Mouse (Mus musculus) intestine, embryonic 14.5 days (tissue): Measurements from ENCODE around the gene Coa3. TPM values are rescaled to one million over a fixed set of nuclear protein-coding genes. Genes with fewer than 3 reads are reported as not detected.

ENCODE experiments used
- ATAC-seq: fragments of 200-750 bp; cut with Nextera tagmentation; replicated peaks from 2 replicates; pipeline ENCODE4 v1.8.0; 2017; ENCODE audit warnings: low read depth, moderate number of reproducible peaks, moderate TSS enrichment, moderate library complexity; ENCODE audit not compliant: low FRiP score, low TSS enrichment
- DNase-seq: peaks from one replicate; pipeline ENCODE4 v3.0.0-alpha.2; 2018; ENCODE audit warnings: low spot score
- H3K27ac ChIP-seq: fragments of 300-500 bp; sonication (generic); 2 replicates; pipeline ENCODE4 v1.5.1; 2014; ENCODE audit warnings: low read depth, mild to moderate bottlenecking, control low read depth
- H3K27me3 ChIP-seq: fragments of 300-500 bp; sonication (generic); replicated peaks from 2 replicates; pipeline ENCODE4 v1.6.1; 2014; ENCODE audit warnings: low read length, control low read depth; ENCODE audit not compliant: control insufficient read depth, insufficient read depth
- H3K36me3 ChIP-seq: fragments of 300-500 bp; sonication (generic); 2 replicates; pipeline ENCODE4 v1.6.1; 2014; ENCODE audit warnings: low read length, control low read depth; ENCODE audit not compliant: control insufficient read depth, insufficient read depth
- H3K4me1 ChIP-seq: fragments of 300-500 bp; sonication (generic); replicated peaks from 2 replicates; pipeline ENCODE4 v1.6.1; 2014; ENCODE audit warnings: low read length, control low read depth, mixed read lengths; ENCODE audit not compliant: control insufficient read depth, insufficient read depth
- H3K4me2 ChIP-seq: fragments of 300-500 bp; sonication (generic); 2 replicates; pipeline ENCODE4 v1.6.1; 2014; ENCODE audit warnings: low read length
- H3K4me3 ChIP-seq: fragments of 300-500 bp; sonication (generic); 2 replicates; pipeline ENCODE4 v1.5.1; 2014; ENCODE audit warnings: low read depth, low read length, control low read depth, mixed read lengths
- H3K9ac ChIP-seq: fragments of 300-500 bp; sonication (generic); 2 replicates; pipeline ENCODE4 v1.6.1; 2014; ENCODE audit warnings: mild to moderate bottlenecking, low read length
- H3K9me3 ChIP-seq: fragments of 300-500 bp; sonication (generic); 2 replicates; pipeline ENCODE4 v1.6.1; 2016; ENCODE audit warnings: low read length, control low read depth; ENCODE audit not compliant: control insufficient read depth
- WGBS: fragments of 180-500 bp; shearing (Covaris S2); extraction: QIAGEN DNeasy Blood & Tissue Kit; methylation state at CpG from one replicate; pipeline ENCODE4 v1.1.7; 2014; 5-methylcytosine and 5-hydroxymethylcytosine counted together
- polyA plus RNA-seq: library from polyadenylated mRNA; unstranded; fragments of >200 nt; fragmentation: Nextera tagmentation; extraction: Ambion mirVana; gene quantifications from 2 replicates; pipeline ENCODE4 v1.2.1, GENCODE M21; 2014

Coa3 gene
- polyA plus RNA-seq, 1 experiment from 2014 or later: 265 TPM

GRCm38 (mm10) chr11:101235429-101235828 lies 43.5 kb downstream of the Coa3 start:
- Histone ChIP-seq H3K4me1 (peaks cover 26% of the 10 kb centered on the region), H3K4me3 (no peak overlapping the region), H3K9ac (no peak overlapping the region), H3K27me3 (no peaks in the 10 kb centered on the region), H3K36me3 (no peaks in the 10 kb centered on the region), H3K4me2 (no peak overlapping the region), H3K9me3 (no peaks in the 10 kb centered on the region), H3K27ac (no peak overlapping the region)
- DNase-seq (no peak), ATAC-seq (no peak)

- no peaks in the 10 kb centered on the region for H3K36me3 ChIP-seq
- H3K4me2 ChIP-seq: no peak overlapping the region
- peaks cover 39% of the 10 kb centered on the region for H3K4me1 ChIP-seq
- no peak overlapping the region for H3K4me3 ChIP-seq
- no peak overlapping the region for H3K27ac ChIP-seq
- no peak for DNase-seq
- ATAC-seq: no peak
- H3K27me3 ChIP-seq: no peaks in the 10 kb centered on the region
- no peaks in the 10 kb centered on the region for H3K9me3 ChIP-seq
- no peak overlapping the region for H3K9ac ChIP-seq
Observed at GRCm38 (mm10) chr11:101234124-101234523, 44.8 kb downstream of the Coa3 start.

GRCm38 (mm10) chr11:101233240-101233639 lies 45.7 kb downstream of the Coa3 start:
- no peak overlapping the region for H3K9ac ChIP-seq
- H3K27me3 ChIP-seq: no peaks in the 10 kb centered on the region
- no peak for DNase-seq
- H3K27ac ChIP-seq: no peak overlapping the region
- no peak for ATAC-seq
- no peaks in the 10 kb centered on the region for H3K36me3 ChIP-seq
- no peak overlapping the region for H3K4me2 ChIP-seq
- 64% methylated on average over 1 of the region's 1 CpGs for WGBS
- H3K9me3 ChIP-seq: no peaks in the 10 kb centered on the region
- H3K4me1 ChIP-seq: peaks cover 40% of the 10 kb centered on the region
- no peak overlapping the region for H3K4me3 ChIP-seq

GRCm38 (mm10) chr11:101232010-101232839 lies 46.7 kb downstream of the Coa3 start:
- peaks cover 36% of the 10 kb centered on the region for H3K4me1 ChIP-seq
- WGBS: 43% methylated on average over 6 of the region's 6 CpGs
- H3K4me2 ChIP-seq: peak overlapping the region; percentile 54
- no peak for DNase-seq
- H3K27ac ChIP-seq: peak overlapping the region; percentile 95
- no peaks in the 10 kb centered on the region for H3K36me3 ChIP-seq
- peak overlapping the region; percentile 17; the same call in 1 of the 2 replicates for H3K4me3 ChIP-seq
- H3K27me3 ChIP-seq: no peaks in the 10 kb centered on the region
- H3K9me3 ChIP-seq: no peaks in the 10 kb centered on the region
- peak overlapping the region; percentile 44 for H3K9ac ChIP-seq
- peak; percentile 74 for ATAC-seq

- Histone ChIP-seq H3K36me3 (no peaks in the 10 kb centered on the region), H3K27me3 (no peaks in the 10 kb centered on the region), H3K4me3 (peak overlapping the region; percentile 17), H3K4me1 (peaks cover 36% of the 10 kb centered on the region), H3K4me2 (peak overlapping the region; percentile 54), H3K9me3 (no peaks in the 10 kb centered on the region), H3K9ac (peak overlapping the region; percentile 44), H3K27ac (peak overlapping the region; percentile 95)
- WGBS: 9% methylated on average over 18 of the region's 18 CpGs
- DNase-seq: no peak
- 0 out of 2 replicates have a peak, but pooled peaks have one; percentile 4 for ATAC-seq
Observed at GRCm38 (mm10) chr11:101230991-101231871, 47.7 kb downstream of the Coa3 start.

GRCm38 (mm10) chr11:101230526-101230925 lies 48.4 kb downstream of the Coa3 start:
- ATAC-seq: no peak
- H3K4me3 ChIP-seq: no peak overlapping the region
- DNase-seq: no peak

GRCm38 (mm10) chr11:101230061-101230511 lies 48.8 kb downstream of the Coa3 start:
- Histone ChIP-seq H3K9ac (no peak overlapping the region), H3K27ac (peak overlapping the region; percentile 95), H3K36me3 (no peaks in the 10 kb centered on the region), H3K4me1 (peaks cover 41% of the 10 kb centered on the region), H3K4me3 (no peak overlapping the region), H3K9me3 (no peaks in the 10 kb centered on the region), H3K4me2 (peak overlapping the region; percentile 54), H3K27me3 (no peaks in the 10 kb centered on the region)
- ATAC-seq (no peak), DNase-seq (no peak)
- 38% methylated on average over 2 of the region's 2 CpGs for WGBS

More at GRCm38 (mm10) chr11:101230526-101230925, 48.4 kb downstream of the Coa3 start:
- no peak overlapping the region for H3K9ac ChIP-seq
- no peaks in the 10 kb centered on the region for H3K36me3 ChIP-seq
- H3K27me3 ChIP-seq: no peaks in the 10 kb centered on the region
- H3K9me3 ChIP-seq: no peaks in the 10 kb centered on the region
- WGBS: 31% methylated on average over 5 of the region's 5 CpGs
- H3K27ac ChIP-seq: peak overlapping the region; percentile 95
- peaks cover 36% of the 10 kb centered on the region for H3K4me1 ChIP-seq
- peak overlapping the region; percentile 54 for H3K4me2 ChIP-seq

- Histone ChIP-seq H3K27ac (0 out of 2 replicates have a peak overlapping the region, but pooled peaks have one; percentile 95), H3K4me1 (peaks cover 42% of the 10 kb centered on the region), H3K9ac (no peak overlapping the region), H3K9me3 (no peaks in the 10 kb centered on the region), H3K4me2 (no peak overlapping the region), H3K27me3 (no peaks in the 10 kb centered on the region), H3K36me3 (no peaks in the 10 kb centered on the region), H3K4me3 (no peak overlapping the region)
- ATAC-seq (no peak), DNase-seq (no peak)
- 50% methylated on average over 8 of the region's 8 CpGs for WGBS
Observed at GRCm38 (mm10) chr11:101229361-101229900, 49.5 kb downstream of the Coa3 start.
